Mouse (Mus musculus) liver, embryonic 11.5 days (tissue): ENCODE measurements around the gene Marveld1. TPM values are rescaled to one million over a fixed set of nuclear protein-coding genes. Genes with fewer than 3 reads are reported as not detected.

Experiments used
- ATAC-seq: fragments of 200-750 bp; cut with Nextera tagmentation; replicated peaks from 2 replicates; pipeline ENCODE4 v1.8.0; 2017; ENCODE audit warnings: moderate number of reproducible peaks, mild to moderate bottlenecking, moderate TSS enrichment, moderate library complexity; ENCODE audit not compliant: low FRiP score
- DNase-seq: peaks from one replicate; pipeline ENCODE4 v3.0.0-alpha.2; 2017; ENCODE audit warnings: low spot score
- H3K27ac ChIP-seq: fragments of 300-500 bp; sonication (generic); 2 replicates; pipeline ENCODE4 v1.5.1; 2014; ENCODE audit warnings: mild to moderate bottlenecking, low read depth, low read length, control low read depth
- H3K27me3 ChIP-seq: fragments of 300-500 bp; sonication (generic); replicated peaks from 2 replicates; pipeline ENCODE4 v1.6.1; 2014; ENCODE audit warnings: low read length, mixed read lengths; ENCODE audit not compliant: control insufficient read depth, insufficient read depth
- H3K36me3 ChIP-seq: fragments of 300-500 bp; sonication (generic); 2 replicates; pipeline ENCODE4 v1.6.1; 2014; ENCODE audit warnings: mild to moderate bottlenecking, low read length, moderate library complexity, mixed read lengths; ENCODE audit not compliant: control insufficient read depth, insufficient read depth
- H3K4me1 ChIP-seq: fragments of 300-500 bp; sonication (generic); replicated peaks from 2 replicates; pipeline ENCODE4 v1.6.1; 2014; ENCODE audit warnings: low read length, mixed read lengths; ENCODE audit not compliant: control insufficient read depth, insufficient read depth
- H3K4me2 ChIP-seq: fragments of 300-500 bp; sonication (generic); 2 replicates; pipeline ENCODE4 v1.6.1; 2014; ENCODE audit warnings: mild to moderate bottlenecking, control low read depth, moderate library complexity
- H3K4me3 ChIP-seq: fragments of 300-500 bp; sonication (generic); 2 replicates; pipeline ENCODE4 v1.5.1; 2014; ENCODE audit warnings: low read depth, low read length, control low read depth
- H3K9ac ChIP-seq: fragments of 300-500 bp; sonication (generic); 2 replicates; pipeline ENCODE4 v1.6.1; 2014; ENCODE audit warnings: low read depth, low read length, control low read depth
- H3K9me3 ChIP-seq: fragments of 300-500 bp; sonication (generic); 2 replicates; pipeline ENCODE4 v1.6.1; 2016; ENCODE audit warnings: low read length, inconsistent platforms, mixed read lengths; ENCODE audit not compliant: control insufficient read depth
- WGBS: fragments of 180-500 bp; shearing (Covaris S2); extraction: QIAGEN DNeasy Blood & Tissue Kit; methylation state at CpG from one replicate; pipeline ENCODE4 v1.1.7; 2014; 5-methylcytosine and 5-hydroxymethylcytosine counted together
- polyA plus RNA-seq: library from polyadenylated mRNA; unstranded; fragments of >200 nt; fragmentation: Nextera tagmentation; extraction: Ambion mirVana; gene quantifications from 2 replicates; pipeline ENCODE4 v1.2.1, GENCODE M21; 2014

Marveld1 gene
- polyA plus RNA-seq = 4.3 and 5.4 TPM in 2 replicates

- Histone ChIP-seq H3K4me2 (peak within 1 kb of the TSS; percentile 89), H3K4me3 (peak within 1 kb of the TSS; percentile 68), H3K27me3 (peaks cover 17% of the 10 kb centered on the region), H3K9ac (peak within 1 kb of the TSS; percentile 70), H3K4me1 (peaks cover 17% of the 10 kb centered on the region), H3K9me3 (no peaks in the 10 kb centered on the region), H3K36me3 (no peaks in the 10 kb centered on the region), H3K27ac (peak within 1 kb of the TSS; percentile 54)
- WGBS = under 1% methylated on average over 47 of the region's 57 CpGs
- ATAC-seq (peak; percentile 59), DNase-seq (peak; percentile 66)
Observed at GRCm38 (mm10) chr19:42147170-42147768, at the start of gene Marveld1. Gene Marveld1 (plus strand): TSS chr19:42147400.

- Histone ChIP-seq H3K36me3 (peaks cover 6% of the 10 kb centered on the region), H3K9ac (no peak overlapping the region), H3K9me3 (no peaks in the 10 kb centered on the region), H3K4me1 (no peaks in the 10 kb centered on the region), H3K27me3 (no peaks in the 10 kb centered on the region), H3K4me2 (no peak overlapping the region), H3K4me3 (no peak overlapping the region), H3K27ac (no peak overlapping the region)
- 84% methylated on average over 3 of the region's 3 CpGs for WGBS
- no peak for ATAC-seq
- DNase-seq = no peak
Observed at GRCm38 (mm10) chr19:42099406-42099805, 47.8 kb upstream of the Marveld1 start.

GRCm38 (mm10) chr19:42104681-42105080 lies 42.5 kb upstream of the Marveld1 start:
- Histone ChIP-seq H3K4me3 (no peak overlapping the region), H3K4me1 (no peaks in the 10 kb centered on the region), H3K27me3 (no peaks in the 10 kb centered on the region), H3K36me3 (peaks cover 15% of the 10 kb centered on the region), H3K9me3 (no peaks in the 10 kb centered on the region), H3K4me2 (no peak overlapping the region), H3K9ac (no peak overlapping the region), H3K27ac (no peak overlapping the region)
- DNase-seq (no peak), ATAC-seq (no peak)
- WGBS = 94% methylated on average over 9 of the region's 9 CpGs

- Histone ChIP-seq H3K9ac (no peak overlapping the region), H3K9me3 (no peaks in the 10 kb centered on the region), H3K4me1 (no peaks in the 10 kb centered on the region), H3K36me3 (peaks cover 21% of the 10 kb centered on the region), H3K4me3 (no peak overlapping the region), H3K4me2 (no peak overlapping the region), H3K27me3 (no peaks in the 10 kb centered on the region), H3K27ac (no peak overlapping the region; the same call in 1 of the 2 replicates)
- ATAC-seq (no peak), DNase-seq (no peak)
- 84% methylated on average over 4 of the region's 4 CpGs for WGBS
Observed at GRCm38 (mm10) chr19:42115783-42116335, 31.3 kb upstream of the Marveld1 start.

- no peak overlapping the region for H3K9ac ChIP-seq
- DNase-seq (no peak), ATAC-seq (no peak)
- no peaks in the 10 kb centered on the region for H3K4me1 ChIP-seq
- H3K36me3 ChIP-seq = peaks cover 24% of the 10 kb centered on the region
- WGBS = 91% methylated on average over 9 of the region's 9 CpGs
- no peak overlapping the region for H3K4me3 ChIP-seq
- no peak overlapping the region for H3K27ac ChIP-seq
- no peak overlapping the region for H3K4me2 ChIP-seq
- H3K27me3 ChIP-seq = no peaks in the 10 kb centered on the region
- H3K9me3 ChIP-seq = no peaks in the 10 kb centered on the region
Observed at GRCm38 (mm10) chr19:42118142-42118541, 29.1 kb upstream of the Marveld1 start.

GRCm38 (mm10) chr19:42118596-42118995 lies 28.6 kb upstream of the Marveld1 start:
- Histone ChIP-seq H3K36me3 (peaks cover 23% of the 10 kb centered on the region), H3K27ac (no peak overlapping the region), H3K27me3 (no peaks in the 10 kb centered on the region), H3K4me3 (no peak overlapping the region), H3K9me3 (no peaks in the 10 kb centered on the region), H3K4me2 (no peak overlapping the region), H3K4me1 (no peaks in the 10 kb centered on the region), H3K9ac (no peak overlapping the region)
- ATAC-seq (peak; percentile 49; the same call in 1 of the 2 replicates), DNase-seq (no peak)
- WGBS = 60% methylated on average over 5 of the region's 5 CpGs

GRCm38 (mm10) chr19:42120451-42120850 lies 26.7 kb upstream of the Marveld1 start:
- Histone ChIP-seq H3K4me2 (no peak overlapping the region), H3K36me3 (peaks cover 19% of the 10 kb centered on the region; the same call in 1 of the 2 replicates)

GRCm38 (mm10) chr19:42124684-42125083 lies 22.5 kb upstream of the Marveld1 start:
- no peak for DNase-seq
- Histone ChIP-seq H3K4me1 (peaks cover 11% of the 10 kb centered on the region), H3K4me2 (no peak overlapping the region), H3K9me3 (no peaks in the 10 kb centered on the region), H3K4me3 (no peak overlapping the region), H3K9ac (no peak overlapping the region), H3K36me3 (peaks cover 12% of the 10 kb centered on the region; the same call in 1 of the 2 replicates), H3K27me3 (no peaks in the 10 kb centered on the region), H3K27ac (no peak overlapping the region)
- WGBS = 87% methylated on average over 13 of the region's 13 CpGs
- no peak for ATAC-seq

More at GRCm38 (mm10) chr19:42120451-42120850, 26.7 kb upstream of the Marveld1 start:
- no peaks in the 10 kb centered on the region for H3K9me3 ChIP-seq
- WGBS = 90% methylated on average over 8 of the region's 8 CpGs
- ATAC-seq (no peak), DNase-seq (no peak)
- H3K4me1 ChIP-seq = no peaks in the 10 kb centered on the region
- no peaks in the 10 kb centered on the region for H3K27me3 ChIP-seq
- H3K4me3 ChIP-seq = no peak overlapping the region
- no peak overlapping the region for H3K27ac ChIP-seq
- H3K9ac ChIP-seq = no peak overlapping the region
